Mouse (Mus musculus) adrenal gland, postnatal 36 days (tissue): ENCODE data around the gene Ccdc181. TPM values are rescaled to one million over a fixed set of nuclear protein-coding genes. Genes with fewer than 3 reads are reported as not detected.

Experiments
- DNase-seq, 2 experiments: peaks; one replicate each; pipeline ENCODE4 v3.0.0; 2021; ENCODE audit warnings: mixed read lengths in 1 of 2
- total RNA-seq, 2 experiments: library from RNA; stranded (reverse); gene quantifications; 2 replicates each; pipeline ENCODE4 v1.2.3; 2021

Gene Ccdc181
- total RNA-seq, 2 experiments from 2014 or later, result 7.9 to 11.1 TPM

- no peak for DNase-seq
Observed at GRCm38 (mm10) chr1:164284007-164284406, 8.6 kb downstream of the Ccdc181 start.

GRCm38 (mm10) chr1:164287406-164287805, 12.0 kb downstream of the Ccdc181 start:
- DNase-seq, result no peak

GRCm38 (mm10) chr1:164292040-164292439, 16.7 kb downstream of the Ccdc181 start:
- DNase-seq, result peak in 1 of 2 experiments; percentile 12

GRCm38 (mm10) chr1:164294071-164294470, 18.7 kb downstream of the Ccdc181 start:
- no peak for DNase-seq

- no peak for DNase-seq
Observed at GRCm38 (mm10) chr1:164296473-164296872, 21.1 kb downstream of the Ccdc181 start.

- no peak for DNase-seq
Observed at GRCm38 (mm10) chr1:164301949-164302348, 26.6 kb downstream of the Ccdc181 start.

- DNase-seq, result no peak
Observed at GRCm38 (mm10) chr1:164303821-164304220, 28.4 kb downstream of the Ccdc181 start, which contains the start of gene Nme7. Gene Nme7, plus strand, starts transcription at chr1:164304121.

- DNase-seq, result peak; percentile 98
Observed at GRCm38 (mm10) chr1:164307124-164307751, 31.9 kb downstream of the Ccdc181 start, which contains the start of gene Blzf1. Gene Blzf1, minus strand, starts transcription at chr1:164307489.

- no peak for DNase-seq
Observed at GRCm38 (mm10) chr1:164307922-164308321, 32.5 kb downstream of the Ccdc181 start.

- DNase-seq, result no peak
Observed at GRCm38 (mm10) chr1:164314085-164314484, 38.7 kb downstream of the Ccdc181 start.

- peak; percentile 17 to 45 for DNase-seq
Observed at GRCm38 (mm10) chr1:164315266-164315665, 39.9 kb downstream of the Ccdc181 start.

GRCm38 (mm10) chr1:164316697-164317096, 41.3 kb downstream of the Ccdc181 start:
- peak; percentile 71 to 79 for DNase-seq

- no peak for DNase-seq
Observed at GRCm38 (mm10) chr1:164317261-164317660, 41.9 kb downstream of the Ccdc181 start.

- no peak for DNase-seq
Observed at GRCm38 (mm10) chr1:164318474-164318873, 43.1 kb downstream of the Ccdc181 start.

GRCm38 (mm10) chr1:164319542-164320140, 44.3 kb downstream of the Ccdc181 start:
- DNase-seq, result no peak

- DNase-seq, result no peak
Observed at GRCm38 (mm10) chr1:164320731-164321130, 45.3 kb downstream of the Ccdc181 start.

GRCm38 (mm10) chr1:164321408-164321807, 46.0 kb downstream of the Ccdc181 start:
- no peak for DNase-seq

GRCm38 (mm10) chr1:164322987-164323650, 47.7 kb downstream of the Ccdc181 start:
- no peak for DNase-seq

GRCm38 (mm10) chr1:164324221-164324620, 48.8 kb downstream of the Ccdc181 start:
- DNase-seq, result no peak

GRCm38 (mm10) chr1:164324878-164325277, 49.5 kb downstream of the Ccdc181 start:
- DNase-seq, result no peak

GRCm38 (mm10) chr1:164326600-164327155, 51.3 kb downstream of the Ccdc181 start:
- DNase-seq, result no peak

GRCm38 (mm10) chr1:164327764-164328163, 52.4 kb downstream of the Ccdc181 start:
- DNase-seq, result no peak

GRCm38 (mm10) chr1:164332559-164332958, 57.2 kb downstream of the Ccdc181 start:
- no peak for DNase-seq
